Mouse (Mus musculus) right cerebral cortex, postnatal 25 days (tissue): ENCODE measurements around the gene Csf3r.

Experiments
- DNase-seq: peaks from one replicate; pipeline ENCODE4 v3.0.0; 2022

The Csf3r gene

DNA sequence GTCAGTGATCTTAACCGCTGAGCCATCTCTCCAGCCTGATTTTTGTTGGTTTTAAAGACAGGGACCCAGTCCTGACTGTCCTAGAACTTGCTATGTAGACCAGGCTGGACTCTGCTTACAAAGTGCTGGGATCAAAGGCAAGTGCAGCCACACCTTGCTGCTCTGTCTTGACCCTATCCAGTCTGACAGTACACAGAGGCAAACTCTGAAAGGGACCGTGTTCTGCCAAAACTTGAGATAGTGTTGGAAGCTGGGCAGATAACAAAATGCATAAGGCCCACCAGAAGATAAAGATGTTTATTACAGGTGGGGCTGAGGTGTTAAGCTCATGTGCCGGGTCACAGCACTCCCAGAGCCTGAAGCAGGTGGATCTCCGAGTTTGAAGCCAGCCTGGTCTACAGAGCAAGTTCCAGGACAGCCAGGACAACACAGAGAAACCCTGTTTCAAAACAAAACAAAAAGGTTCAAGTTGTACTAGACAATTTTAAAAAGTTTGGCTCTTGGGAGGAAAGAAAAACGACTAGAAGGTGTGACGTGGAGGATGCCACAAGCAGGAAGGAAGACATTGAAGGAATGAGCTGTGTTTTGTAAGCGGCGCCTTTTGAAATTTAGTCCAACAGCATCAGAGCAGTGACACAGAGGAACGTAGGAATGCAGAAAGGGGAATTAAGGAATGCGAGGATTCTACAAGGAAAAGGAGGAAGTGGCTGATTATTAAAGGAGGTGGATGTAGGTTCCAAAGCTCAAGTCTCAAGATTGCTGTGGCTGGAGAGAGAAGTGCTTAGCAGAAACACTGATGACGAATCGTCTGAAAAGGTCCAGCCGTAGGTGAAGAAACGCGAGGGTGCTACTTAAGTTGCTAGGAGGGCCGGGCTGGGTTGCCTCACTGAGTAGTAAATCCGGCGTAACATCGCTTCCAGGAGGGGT, 33.1 kb downstream of the Csf3r start:
- no peak for DNase-seq

DNA sequence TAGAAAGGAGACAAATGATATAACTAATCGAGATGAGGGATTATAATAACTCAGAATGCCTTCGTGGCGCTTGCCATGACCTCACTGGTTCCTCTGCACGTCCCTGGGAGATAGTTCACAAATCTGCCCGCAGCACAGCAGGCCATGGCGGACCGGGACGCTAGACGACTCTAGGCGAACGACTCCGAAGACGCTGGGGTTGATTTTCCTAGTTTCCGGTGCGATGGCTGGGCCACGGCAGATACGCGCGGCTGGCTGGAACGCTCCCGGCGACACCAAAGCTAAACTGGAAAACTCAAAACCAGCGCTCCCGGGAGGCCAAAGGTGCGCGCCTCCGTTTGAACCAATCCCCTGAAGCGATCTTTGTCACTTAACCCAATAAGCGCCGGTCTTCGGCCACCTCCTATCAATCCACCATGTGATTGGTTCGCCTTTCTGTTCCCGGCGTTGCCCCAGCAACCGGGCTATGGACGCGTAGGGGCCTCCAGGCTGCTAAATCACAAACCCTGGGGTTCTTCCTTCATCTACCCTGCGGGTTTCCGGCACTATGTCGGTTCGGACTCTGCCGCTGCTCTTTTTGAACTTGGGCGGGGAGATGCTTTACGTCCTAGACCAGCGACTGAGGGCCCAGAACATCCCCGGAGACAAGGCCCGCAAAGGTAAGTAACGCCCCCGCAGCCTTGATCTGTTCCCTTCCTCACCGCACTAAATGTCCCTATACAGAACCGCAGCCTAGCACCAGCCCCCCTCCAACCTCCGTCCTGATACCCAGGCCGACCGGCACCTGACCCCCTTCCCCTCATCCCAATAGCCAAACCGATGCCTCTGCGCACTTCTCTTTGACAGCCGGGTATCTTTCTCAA, 34.0 kb downstream of the Csf3r start, which contains the start of gene Oscp1:
Oscp1 (plus strand) TSS at position 432 of the 863 bp plus-strand sequence.
- peak; percentile 95 for DNase-seq

DNA sequence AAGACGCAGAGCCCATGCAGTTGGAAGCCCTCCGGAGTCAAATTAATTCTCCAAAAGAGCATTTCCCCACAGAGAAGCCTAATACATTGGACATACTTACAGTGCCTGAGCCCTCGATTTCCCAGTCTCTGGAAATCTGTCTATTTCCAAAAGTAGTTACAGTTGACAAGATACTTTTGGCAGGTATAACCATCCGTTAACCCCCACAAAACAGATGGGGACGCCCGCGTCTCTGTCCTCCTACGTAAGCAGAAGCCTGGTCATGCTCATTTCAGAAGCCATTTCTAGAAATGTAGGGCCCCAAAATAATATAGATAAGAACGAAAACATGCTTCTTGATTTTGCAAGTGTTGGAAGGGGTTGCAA, 34.6 kb downstream of the Csf3r start:
- peak; percentile 69 for DNase-seq

- no peak for DNase-seq
Measured at GRCm38 (mm10) chr4:126062856-126063255, 38.5 kb downstream of the Csf3r start.

DNA sequence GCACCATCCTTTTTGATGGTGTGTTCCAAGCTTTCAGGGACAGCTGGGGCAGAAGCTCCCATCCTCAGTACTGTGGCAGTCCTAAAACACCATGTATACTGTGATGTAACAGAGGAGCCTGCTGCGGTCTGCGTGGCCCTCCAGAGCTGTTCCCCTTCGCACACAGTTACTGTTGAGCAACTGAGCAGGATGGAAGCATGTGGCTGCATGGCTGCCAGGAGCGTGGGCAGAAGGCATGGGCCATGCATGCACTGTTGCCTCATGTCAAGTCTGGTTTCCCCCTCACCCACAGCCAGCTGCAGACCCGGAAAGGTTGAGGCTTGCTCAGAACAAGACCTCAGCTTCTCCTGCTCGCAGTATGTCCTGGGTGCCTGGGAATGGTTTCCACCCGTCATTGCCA, 40.9 kb downstream of the Csf3r start:
- DNase-seq = peak; percentile 32

- no peak for DNase-seq
Measured at GRCm38 (mm10) chr4:126067401-126068077, 43.2 kb downstream of the Csf3r start.

DNA sequence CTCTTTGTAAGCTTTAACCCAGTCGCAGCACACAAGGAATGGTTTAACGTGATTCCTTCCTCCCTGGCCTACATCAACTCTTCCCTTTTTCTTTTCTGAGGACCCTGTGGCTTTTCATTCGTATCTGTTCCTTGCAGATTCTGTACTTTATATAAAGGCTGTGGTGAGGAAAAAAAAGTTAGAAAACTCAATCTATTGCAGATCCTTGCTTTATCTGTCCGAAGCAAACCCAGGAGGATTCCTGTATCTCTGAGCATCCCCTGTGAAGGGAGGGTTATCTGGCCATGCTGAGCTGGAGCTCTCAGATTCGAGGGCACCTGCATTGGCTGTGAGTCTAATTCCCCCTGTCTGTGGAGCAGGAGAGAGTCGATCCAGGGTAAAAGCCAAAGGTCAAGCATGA, 44.5 kb downstream of the Csf3r start:
- DNase-seq = no peak

GRCm38 (mm10) chr4:126077833-126078232, 53.5 kb downstream of the Csf3r start:
- no peak for DNase-seq

- DNase-seq = no peak
Measured at GRCm38 (mm10) chr4:126079266-126079665, 54.9 kb downstream of the Csf3r start.

- no peak for DNase-seq
Measured at GRCm38 (mm10) chr4:126081601-126082000, 57.3 kb downstream of the Csf3r start.

- no peak for DNase-seq
Measured at GRCm38 (mm10) chr4:126083021-126083420, 58.7 kb downstream of the Csf3r start.

- no peak for DNase-seq
Measured at GRCm38 (mm10) chr4:126084382-126084781, 60.0 kb downstream of the Csf3r start.

GRCm38 (mm10) chr4:126085996-126086576, 61.7 kb downstream of the Csf3r start:
- DNase-seq = peak; percentile 68

- DNase-seq = no peak
Measured at GRCm38 (mm10) chr4:126090101-126090847, 65.9 kb downstream of the Csf3r start.

GRCm38 (mm10) chr4:126090848-126091124, 66.4 kb downstream of the Csf3r start:
- no peak for DNase-seq

DNA sequence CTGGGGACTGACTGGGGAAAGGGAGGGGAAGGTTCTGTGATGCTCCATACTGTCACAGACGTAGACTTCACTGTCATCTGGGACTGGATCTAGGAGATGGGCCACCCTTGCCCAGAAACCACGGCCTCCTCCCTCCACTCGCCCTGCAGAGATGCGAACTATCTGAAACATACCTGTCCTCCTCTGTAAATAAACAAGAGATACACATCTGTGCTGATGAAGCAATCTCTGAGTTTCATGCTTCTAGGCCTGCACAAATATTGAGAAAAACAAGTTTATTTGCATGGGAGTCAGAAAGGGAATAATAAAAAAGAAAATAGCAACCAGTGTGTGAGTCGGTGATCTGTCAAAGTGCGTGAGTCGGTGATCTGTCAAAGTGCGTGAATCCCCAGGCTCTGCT, 67.5 kb downstream of the Csf3r start:
- no peak for DNase-seq
